Mouse (Mus musculus) ES-E14 (cell line): ENCODE measurements around the gene Elovl1.

Source experiments
- CHD2 ChIP-seq: IDR thresholded peaks from 2 replicates; pipeline ENCODE4 v1.6.1; 2014; ENCODE audit warnings: mild to moderate bottlenecking, low read depth, low read length, inconsistent platforms
- MAFK ChIP-seq: IDR thresholded peaks from 2 replicates; pipeline ENCODE4 v1.6.1; 2014; ENCODE audit warnings: mild to moderate bottlenecking, low read depth, low read length, inconsistent platforms; ENCODE audit not compliant: insufficient read depth

- TF ChIP-seq MAFK (no peak), CHD2 (no peak)
These were observed 1.5 kb downstream of the Elovl1 start for GRCm38 (mm10) chr4:118429215-118429895.
